Mouse (Mus musculus) limb, embryonic 11.5 days (tissue): Measurements from ENCODE around the gene Nccrp1. TPM values are rescaled to one million over a fixed set of nuclear protein-coding genes. Genes with fewer than 3 reads are reported as not detected.

Experiments
- ATAC-seq: fragments of 200-750 bp; cut with Nextera tagmentation; 2 replicates; pipeline ENCODE4 v1.8.0; 2017; ENCODE audit warnings: low read depth; ENCODE audit not compliant: insufficient number of reproducible peaks, low FRiP score, low TSS enrichment
- DNase-seq: peaks from one replicate; pipeline ENCODE4 v3.0.0-alpha.2; 2015; ENCODE audit warnings: low spot score
- H3K27ac ChIP-seq: fragments of 300-500 bp; sonication (generic); replicated peaks from 2 replicates; pipeline ENCODE4 v1.5.1; 2014; ENCODE audit warnings: low read depth, mild to moderate bottlenecking, low read length
- H3K27me3 ChIP-seq: fragments of 300-500 bp; sonication (generic); 2 replicates; pipeline ENCODE4 v1.6.1; 2014; ENCODE audit warnings: mild to moderate bottlenecking, low read length, mixed read lengths; ENCODE audit not compliant: control insufficient read depth, insufficient read depth
- H3K36me3 ChIP-seq: fragments of 300-500 bp; sonication (generic); 2 replicates; pipeline ENCODE4 v1.6.1; 2014; ENCODE audit warnings: mild to moderate bottlenecking, low read length, moderate library complexity, mixed read lengths; ENCODE audit not compliant: control insufficient read depth, insufficient read depth
- H3K4me1 ChIP-seq: fragments of 300-500 bp; sonication (generic); 2 replicates; pipeline ENCODE4 v1.6.1; 2014; ENCODE audit warnings: low read length, mixed read lengths; ENCODE audit not compliant: control insufficient read depth, insufficient read depth
- H3K4me2 ChIP-seq: fragments of 300-500 bp; sonication (generic); 2 replicates; pipeline ENCODE4 v1.6.1; 2014; ENCODE audit warnings: low read depth, mild to moderate bottlenecking, moderate library complexity; ENCODE audit not compliant: severe bottlenecking
- H3K4me3 ChIP-seq: fragments of 300-500 bp; sonication (generic); 2 replicates; pipeline ENCODE4 v1.5.1; 2014; ENCODE audit warnings: low read depth, low read length
- H3K9ac ChIP-seq: fragments of 300-500 bp; sonication (generic); 2 replicates; pipeline ENCODE4 v1.6.1; 2014; ENCODE audit warnings: mild to moderate bottlenecking, low read length
- H3K9me3 ChIP-seq: fragments of 300-500 bp; sonication (generic); 2 replicates; pipeline ENCODE4 v1.6.1; 2016; ENCODE audit warnings: low read length; ENCODE audit not compliant: control insufficient read depth
- WGBS: fragments of 180-500 bp; shearing (Covaris S2); extraction: QIAGEN DNeasy Blood & Tissue Kit; methylation state at CpG from one replicate; pipeline ENCODE4 v1.1.7; 2014; 5-methylcytosine and 5-hydroxymethylcytosine counted together
- polyA plus RNA-seq: library from polyadenylated mRNA; unstranded; fragments of >200 nt; fragmentation: Nextera tagmentation; extraction: Ambion mirVana; gene quantifications from 2 replicates; pipeline ENCODE4 v1.2.1, GENCODE M21; 2014

Gene Nccrp1
- polyA plus RNA-seq, 1 experiment from 2014 or later = not detected

DNA sequence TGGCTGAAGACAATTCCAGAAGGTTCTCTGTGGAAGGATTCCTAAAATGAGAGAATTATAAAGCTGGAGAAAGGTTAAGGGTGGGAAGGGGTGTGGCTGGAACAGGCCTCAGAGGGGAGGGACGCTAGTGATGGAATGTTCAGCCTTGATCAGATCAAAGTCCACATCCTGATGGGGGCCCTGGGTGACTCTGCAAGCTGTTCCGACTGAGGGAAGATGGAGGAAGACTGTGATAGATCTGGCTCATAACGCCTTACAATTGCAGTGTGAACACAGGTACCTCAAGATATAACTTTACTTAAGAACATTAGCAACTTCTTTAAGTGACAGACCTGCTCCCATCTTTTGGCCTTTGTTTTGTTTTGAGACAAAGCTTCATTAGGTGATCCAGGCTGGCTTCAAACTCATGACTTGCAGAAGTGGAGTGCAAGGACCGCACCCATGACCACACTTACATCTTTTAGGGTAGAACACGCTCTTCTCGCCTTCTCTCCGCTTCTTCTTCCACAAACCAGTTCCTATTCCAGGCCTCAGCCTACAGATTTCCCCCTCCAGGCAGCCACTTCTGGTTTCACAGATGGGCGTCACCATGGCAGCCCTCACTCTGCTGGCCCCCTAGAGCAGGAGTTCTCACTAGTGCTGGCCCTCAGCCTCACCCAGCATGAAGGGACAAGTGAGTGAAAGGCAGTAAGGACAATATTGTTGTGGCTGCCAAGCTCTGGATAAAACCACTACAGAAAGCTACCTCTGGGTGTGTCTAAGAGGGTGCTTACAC, 36.7 kb upstream of the Nccrp1 start:
- Histone ChIP-seq H3K36me3 (no peaks in the 10 kb centered on the region), H3K4me2 (no peak overlapping the region), H3K4me1 (peaks cover 17% of the 10 kb centered on the region), H3K4me3 (no peak overlapping the region), H3K27me3 (no peaks in the 10 kb centered on the region), H3K9me3 (no peaks in the 10 kb centered on the region), H3K9ac (no peak overlapping the region), H3K27ac (no peak overlapping the region)
- WGBS = 69% methylated on average over 8 of the region's 8 CpGs
- ATAC-seq = no peak
- DNase-seq = no peak

DNA sequence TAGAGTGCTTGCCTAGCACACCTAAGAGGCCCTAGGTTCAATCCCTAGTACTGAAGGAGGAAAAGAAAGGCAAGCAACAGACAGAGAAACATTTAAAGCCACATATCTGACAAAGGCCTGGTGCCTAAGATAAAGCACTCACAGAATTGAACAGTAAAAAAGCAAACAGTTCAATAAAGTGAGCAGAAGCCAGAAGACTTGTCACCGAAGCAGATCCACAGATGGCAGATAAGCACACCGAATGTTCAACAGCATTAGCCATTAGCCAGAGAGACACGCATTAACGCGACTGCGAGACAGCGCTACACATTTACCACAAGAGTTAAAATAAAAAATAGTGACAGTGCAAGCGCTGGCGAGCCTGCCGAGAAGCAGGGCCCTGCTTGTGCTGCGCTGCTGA, 35.8 kb upstream of the Nccrp1 start:
- Histone ChIP-seq H3K9ac (no peak overlapping the region), H3K27me3 (no peaks in the 10 kb centered on the region), H3K4me2 (no peak overlapping the region), H3K4me1 (peaks cover 13% of the 10 kb centered on the region), H3K9me3 (no peaks in the 10 kb centered on the region), H3K27ac (no peak overlapping the region), H3K4me3 (no peak overlapping the region), H3K36me3 (no peaks in the 10 kb centered on the region)
- 89% methylated on average over 11 of the region's 11 CpGs for WGBS
- ATAC-seq = no peak
- no peak for DNase-seq

DNA sequence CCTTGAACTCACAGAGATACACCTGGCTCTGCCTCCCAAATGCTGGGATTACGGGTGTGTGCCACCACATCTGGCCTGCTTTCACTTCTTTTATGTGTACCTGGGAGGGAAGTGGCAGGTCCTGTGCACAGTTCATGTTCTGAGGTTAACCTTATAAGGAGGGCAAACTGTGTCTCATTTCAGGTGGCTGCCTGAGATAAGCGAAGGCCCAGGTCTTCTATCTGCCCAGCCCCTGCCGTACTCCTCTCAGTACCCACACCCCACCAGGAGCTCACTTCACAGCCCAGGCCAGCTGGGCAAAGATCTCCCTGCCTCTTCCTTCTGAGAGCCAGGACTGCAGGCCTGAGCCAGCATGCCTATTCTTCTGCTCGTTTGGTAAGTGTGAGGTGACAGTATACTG, 34.7 kb upstream of the Nccrp1 start:
- Histone ChIP-seq H3K27me3 (no peaks in the 10 kb centered on the region), H3K4me1 (peaks cover 2% of the 10 kb centered on the region), H3K4me2 (no peak overlapping the region), H3K4me3 (no peak overlapping the region), H3K9ac (no peak overlapping the region), H3K27ac (no peak overlapping the region), H3K36me3 (no peaks in the 10 kb centered on the region), H3K9me3 (no peaks in the 10 kb centered on the region)
- no peak for ATAC-seq
- WGBS = 79% methylated on average over 4 of the region's 4 CpGs
- DNase-seq = no peak

GRCm38 (mm10) chr7:28579826-28580225, 32.8 kb upstream of the Nccrp1 start:
- DNase-seq = no peak
- no peak overlapping the region for H3K9ac ChIP-seq
- H3K27ac ChIP-seq = no peak overlapping the region

GRCm38 (mm10) chr7:28578543-28579053, 31.5 kb upstream of the Nccrp1 start:
- H3K4me1 ChIP-seq = no peaks in the 10 kb centered on the region
- H3K27ac ChIP-seq = no peak overlapping the region
- H3K36me3 ChIP-seq = no peaks in the 10 kb centered on the region
- H3K9ac ChIP-seq = no peak overlapping the region
- H3K27me3 ChIP-seq = no peaks in the 10 kb centered on the region
- ATAC-seq = no peak
- no peak overlapping the region for H3K4me2 ChIP-seq
- 74% methylated on average over 5 of the region's 5 CpGs for whole genome bisulfite sequencing
- no peaks in the 10 kb centered on the region for H3K9me3 ChIP-seq
- H3K4me3 ChIP-seq = no peak overlapping the region
- DNase-seq = no peak

More at GRCm38 (mm10) chr7:28579826-28580225, 32.8 kb upstream of the Nccrp1 start:
- Histone ChIP-seq H3K4me1 (no peaks in the 10 kb centered on the region), H3K27me3 (no peaks in the 10 kb centered on the region), H3K9me3 (no peaks in the 10 kb centered on the region), H3K36me3 (no peaks in the 10 kb centered on the region), H3K4me3 (no peak overlapping the region), H3K4me2 (no peak overlapping the region)
- no peak for ATAC-seq
- WGBS = 83% methylated on average over 5 of the region's 5 CpGs

GRCm38 (mm10) chr7:28577826-28578542, 30.9 kb upstream of the Nccrp1 start:
- H3K4me2 ChIP-seq = no peak overlapping the region
- no peak overlapping the region for H3K4me3 ChIP-seq
- no peaks in the 10 kb centered on the region for H3K4me1 ChIP-seq
- ATAC-seq (no peak), DNase-seq (no peak)
- H3K9me3 ChIP-seq = no peaks in the 10 kb centered on the region
- 77% methylated on average over 9 of the region's 9 CpGs for WGBS
- H3K9ac ChIP-seq = no peak overlapping the region
- H3K27me3 ChIP-seq = no peaks in the 10 kb centered on the region
- no peak overlapping the region for H3K27ac ChIP-seq
- no peaks in the 10 kb centered on the region for H3K36me3 ChIP-seq

DNA sequence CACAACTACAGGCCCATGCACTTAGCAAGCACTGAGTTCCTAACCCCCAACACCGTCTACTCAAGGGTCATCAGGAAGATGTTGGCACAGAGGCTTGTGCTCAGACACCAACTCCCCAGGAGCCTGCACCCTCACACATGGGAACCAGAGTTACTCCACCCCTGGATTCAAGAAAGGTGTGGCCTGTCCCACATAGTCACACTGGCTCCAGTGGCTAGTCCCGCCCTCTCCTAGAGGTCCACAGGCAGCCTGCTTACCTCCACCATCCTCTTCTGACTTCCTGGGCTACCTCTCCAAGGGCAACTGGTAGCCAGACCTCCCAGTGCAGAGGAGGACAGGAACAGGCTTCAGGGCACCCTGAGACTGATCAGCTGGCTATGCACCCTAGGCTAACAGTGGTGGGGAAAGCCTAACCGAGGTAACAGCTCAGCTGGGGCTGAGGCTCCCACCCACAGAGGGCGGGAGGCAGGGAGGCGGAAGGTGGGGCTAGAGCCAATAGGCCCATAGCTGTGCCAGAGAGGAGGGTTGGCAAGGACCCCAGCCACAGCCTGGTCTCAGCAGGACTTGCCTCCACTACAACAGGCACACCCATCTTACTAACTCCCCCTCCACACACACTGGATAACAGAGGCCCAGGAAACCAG, 29.3 kb upstream of the Nccrp1 start:
- ATAC-seq (0 out of 2 replicates have a peak, but pooled peaks have one; percentile 12), DNase-seq (no peak)
- H3K4me2 ChIP-seq = no peak overlapping the region
- H3K27me3 ChIP-seq = no peaks in the 10 kb centered on the region
- H3K9ac ChIP-seq = no peak overlapping the region
- 75% methylated on average over 5 of the region's 5 CpGs for WGBS
- H3K36me3 ChIP-seq = no peaks in the 10 kb centered on the region
- no peak overlapping the region for H3K27ac ChIP-seq
- H3K4me3 ChIP-seq = no peak overlapping the region
- no peaks in the 10 kb centered on the region for H3K4me1 ChIP-seq
- no peaks in the 10 kb centered on the region for H3K9me3 ChIP-seq

DNA sequence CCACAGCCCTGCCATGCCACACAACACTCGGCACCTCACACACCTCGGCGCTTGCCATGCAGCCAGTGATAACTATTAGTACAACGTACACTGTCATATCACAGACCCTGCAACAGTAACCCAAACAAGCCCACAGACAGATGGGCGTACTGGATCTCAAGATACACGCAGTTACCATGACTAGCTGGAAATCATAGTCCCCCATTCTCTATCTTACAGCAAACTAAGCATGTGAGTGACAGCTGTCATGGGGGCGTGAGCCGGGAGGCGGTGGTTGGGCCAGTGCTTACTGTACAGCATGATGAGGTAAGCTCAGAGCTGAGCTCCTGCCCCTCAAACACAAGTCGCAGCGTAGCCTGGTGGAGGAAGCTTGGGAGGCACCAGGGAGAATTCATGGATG, 28.5 kb upstream of the Nccrp1 start:
- DNase-seq = no peak

More for the DNA sequence above, 28.5 kb upstream of the Nccrp1 start:
- WGBS = 91% methylated on average over 11 of the region's 11 CpGs
- H3K4me1 ChIP-seq = no peaks in the 10 kb centered on the region
- no peaks in the 10 kb centered on the region for H3K27me3 ChIP-seq
- no peak overlapping the region for H3K4me3 ChIP-seq
- no peaks in the 10 kb centered on the region for H3K9me3 ChIP-seq
- ATAC-seq = no peak
- H3K27ac ChIP-seq = no peak overlapping the region
- H3K36me3 ChIP-seq = no peaks in the 10 kb centered on the region
- H3K9ac ChIP-seq = no peak overlapping the region
- no peak overlapping the region for H3K4me2 ChIP-seq
